Mouse (Mus musculus): ENCODE measurements around the gene Ndufaf1. TPM values are rescaled to one million over a fixed set of nuclear protein-coding genes. Genes with fewer than 3 reads are reported as not detected.
A peak's percentile ranks its signal among the peaks of the same experiment; 100 is the strongest.
"Not testable (repeated sequence)": the region's sequence is repeated elsewhere in the genome, so short reads cannot be mapped to it uniquely, and the experiment has no call there.

Ndufaf1 gene
- polyA plus RNA-seq, 1 experiment = 13.1 TPM

- no peak for DNase-seq
- no peak overlapping the region for H3K27ac ChIP-seq (ENCODE audit: insufficient read depth, low read depth, low read length)
- 89% methylated on average over 5 of the region's 5 CpGs for WGBS
- TF ChIP-seq CTCF (conservative IDR thresholded peaks at IDR 0.05; ENCODE audit: insufficient read depth, insufficient read length, low read depth, low read length) (no peak), POLR2A (IDR thresholded peaks at IDR 0.05; ENCODE audit: low read depth, low read length) (no peak)
- H3K27me3 ChIP-seq (replicated peaks; ENCODE audit: control insufficient read depth, insufficient read depth, low read length) = no peaks in the 10 kb centered on the region
- no peaks in the 10 kb centered on the region for H3K4me1 ChIP-seq (ENCODE audit: control insufficient read depth, insufficient read depth, low read length)
- H3K4me3 ChIP-seq (ENCODE audit: insufficient read depth, low read depth, low read length) = no peak overlapping the region
- no peaks in the 10 kb centered on the region for H3K36me3 ChIP-seq (ENCODE audit: control insufficient read depth, insufficient read depth, low read length)
Observed at GRCm38 (mm10) chr2:119644254-119644653, 18.4 kb downstream of the Ndufaf1 start.

GRCm38 (mm10) chr2:119641214-119641912 is 21.3 kb downstream of the Ndufaf1 start:
- WGBS = 98% methylated on average over 5 of the region's 5 CpGs
- Histone ChIP-seq H3K4me1 (ENCODE audit: control insufficient read depth, insufficient read depth, low read length) (no peaks in the 10 kb centered on the region), H3K36me3 (ENCODE audit: control insufficient read depth, insufficient read depth, low read length) (no peaks in the 10 kb centered on the region)

GRCm38 (mm10) chr2:119636781-119637180 is 25.8 kb downstream of the Ndufaf1 start:
- Histone ChIP-seq H3K36me3 (ENCODE audit: control insufficient read depth, insufficient read depth, low read length) (no peaks in the 10 kb centered on the region), H3K4me1 (ENCODE audit: control insufficient read depth, insufficient read depth, low read length) (no peaks in the 10 kb centered on the region), H3K4me3 (ENCODE audit: insufficient read depth, low read depth, low read length) (no peak overlapping the region), H3K27me3 (replicated peaks; ENCODE audit: control insufficient read depth, insufficient read depth, low read length) (no peaks in the 10 kb centered on the region), H3K27ac (ENCODE audit: insufficient read depth, low read depth, low read length) (no peak overlapping the region)
- WGBS = 93% methylated on average over 1 of the region's 1 CpGs
- DNase-seq = no peak
- TF ChIP-seq POLR2A (IDR thresholded peaks at IDR 0.05; ENCODE audit: low read depth, low read length) (no peak), CTCF (conservative IDR thresholded peaks at IDR 0.05; ENCODE audit: insufficient read depth, insufficient read length, low read depth, low read length) (no peak)

More at GRCm38 (mm10) chr2:119641214-119641912, 21.3 kb downstream of the Ndufaf1 start:
- DNase-seq = no peak
- H3K27me3 ChIP-seq (replicated peaks; ENCODE audit: control insufficient read depth, insufficient read depth, low read length) = no peaks in the 10 kb centered on the region
- H3K4me3 ChIP-seq (ENCODE audit: insufficient read depth, low read depth, low read length) = no peak overlapping the region
- no peak overlapping the region for H3K27ac ChIP-seq (ENCODE audit: insufficient read depth, low read depth, low read length)
- TF ChIP-seq CTCF (conservative IDR thresholded peaks at IDR 0.05; ENCODE audit: insufficient read depth, insufficient read length, low read depth, low read length) (no peak), POLR2A (IDR thresholded peaks at IDR 0.05; ENCODE audit: low read depth, low read length) (no peak)

- Histone ChIP-seq H3K4me3 (ENCODE audit: insufficient read depth, low read depth, low read length) (no peak overlapping the region), H3K4me1 (ENCODE audit: control insufficient read depth, insufficient read depth, low read length) (peaks cover 11% of the 10 kb centered on the region), H3K36me3 (ENCODE audit: control insufficient read depth, insufficient read depth, low read length) (no peaks in the 10 kb centered on the region), H3K27me3 (replicated peaks; ENCODE audit: control insufficient read depth, insufficient read depth, low read length) (no peaks in the 10 kb centered on the region), H3K27ac (ENCODE audit: insufficient read depth, low read depth, low read length) (no peak overlapping the region)
- no peak for TF ChIP-seq POLR2A (IDR thresholded peaks at IDR 0.05; ENCODE audit: low read depth, low read length)
- no peak for TF ChIP-seq CTCF (conservative IDR thresholded peaks at IDR 0.05; ENCODE audit: insufficient read depth, insufficient read length, low read depth, low read length)
- peak; percentile 44 for DNase-seq
- WGBS = 63% methylated on average over 2 of the region's 2 CpGs
Observed at GRCm38 (mm10) chr2:119621302-119621701, 41.3 kb downstream of the Ndufaf1 start.

GRCm38 (mm10) chr2:119619002-119619401 is 43.6 kb downstream of the Ndufaf1 start:
- peak overlapping the region; percentile 80 for H3K4me3 ChIP-seq (ENCODE audit: insufficient read depth, low read depth, low read length)
- WGBS = 8% methylated on average over 6 of the region's 6 CpGs
- not testable (repeated sequence) for DNase-seq; H3K27ac ChIP-seq (ENCODE audit: insufficient read depth, low read depth, low read length); H3K36me3 ChIP-seq (ENCODE audit: control insufficient read depth, insufficient read depth, low read length); H3K27me3 ChIP-seq (replicated peaks; ENCODE audit: control insufficient read depth, insufficient read depth, low read length)
- H3K4me1 ChIP-seq (ENCODE audit: control insufficient read depth, insufficient read depth, low read length) = peaks cover 11% of the 10 kb centered on the region

- no peaks in the 10 kb centered on the region for H3K36me3 ChIP-seq (ENCODE audit: control insufficient read depth, insufficient read depth, low read length)
- no peak for TF ChIP-seq POLR2A (IDR thresholded peaks at IDR 0.05; ENCODE audit: low read depth, low read length)
- no peak for TF ChIP-seq CTCF (conservative IDR thresholded peaks at IDR 0.05; ENCODE audit: insufficient read depth, insufficient read length, low read depth, low read length)
- H3K27ac ChIP-seq (ENCODE audit: insufficient read depth, low read depth, low read length) = no peak within 1 kb of the TSS
- peak within 1 kb of the TSS; percentile 90 for H3K4me3 ChIP-seq (ENCODE audit: insufficient read depth, low read depth, low read length)
- under 1% methylated on average over 55 of the region's 55 CpGs for WGBS
- no peaks in the 10 kb centered on the region for H3K27me3 ChIP-seq (replicated peaks; ENCODE audit: control insufficient read depth, insufficient read depth, low read length)
- DNase-seq = peak; percentile 97
- peaks cover 11% of the 10 kb centered on the region for H3K4me1 ChIP-seq (ENCODE audit: control insufficient read depth, insufficient read depth, low read length)
Observed at GRCm38 (mm10) chr2:119618199-119618982, 44.2 kb downstream of the Ndufaf1 start, which contains the start of the genes Nusap1 and Oip5. Gene Nusap1 (plus strand): TSS chr2:119618298. Gene Oip5 (minus strand): TSS chr2:119618469.

- TF ChIP-seq CTCF (conservative IDR thresholded peaks at IDR 0.05; ENCODE audit: insufficient read depth, insufficient read length, low read depth, low read length) = no peak
- TF ChIP-seq POLR2A (IDR thresholded peaks at IDR 0.05; ENCODE audit: low read depth, low read length) = no peak
- Histone ChIP-seq H3K27me3 (replicated peaks; ENCODE audit: control insufficient read depth, insufficient read depth, low read length) (no peaks in the 10 kb centered on the region), H3K36me3 (ENCODE audit: control insufficient read depth, insufficient read depth, low read length) (no peaks in the 10 kb centered on the region), H3K4me1 (ENCODE audit: control insufficient read depth, insufficient read depth, low read length) (peaks cover 11% of the 10 kb centered on the region), H3K4me3 (ENCODE audit: insufficient read depth, low read depth, low read length) (peak overlapping the region; percentile 90), H3K27ac (ENCODE audit: insufficient read depth, low read depth, low read length) (no peak overlapping the region)
- under 1% methylated on average over 13 of the region's 13 CpGs for WGBS
- no peak for DNase-seq
Observed at GRCm38 (mm10) chr2:119617841-119618198, 44.8 kb downstream of the Ndufaf1 start.

Data from kidney, adult 2 months (tissue).